Mouse (Mus musculus): Measurements from ENCODE around the gene Tmem120b. TPM values are rescaled to one million over a fixed set of nuclear protein-coding genes. Genes with fewer than 3 reads are reported as not detected.

The Tmem120b gene
- 13.0 and 14.0 TPM in 2 replicates for polyA plus RNA-seq (2014; fragmentation: Nextera tagmentation; extraction: Ambion mirVana)

DNA sequence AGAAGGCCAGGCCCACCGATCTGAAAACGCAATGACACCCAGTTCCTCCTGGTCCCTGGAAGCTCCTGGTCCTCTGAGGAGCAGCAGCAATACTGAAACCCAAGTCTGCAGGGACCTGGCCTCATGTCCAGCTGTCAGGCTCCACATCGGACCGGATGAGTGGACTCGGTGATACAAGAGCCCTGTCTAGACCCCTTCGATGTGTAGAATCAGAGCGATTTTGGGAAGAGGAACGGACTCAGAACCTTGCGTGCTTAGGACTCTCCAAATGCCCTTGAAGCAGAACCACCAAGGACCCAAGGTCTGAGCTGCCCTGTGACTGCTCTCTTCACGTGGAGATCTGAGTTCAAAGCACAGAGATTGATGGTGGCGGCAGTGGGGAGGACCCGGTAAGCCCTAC is at the start of gene Tmem120b:
Gene Tmem120b, plus strand, starts transcription at position 301 of the 400 bp plus-strand sequence.
- no peaks in the 10 kb centered on the region for H3K4me1 ChIP-seq (replicated peaks; ENCODE audit: control insufficient read depth, insufficient read depth, low read length)
- no peak within 1 kb of the TSS for H3K4me3 ChIP-seq (replicated peaks; ENCODE audit: low read length)
- whole genome bisulfite sequencing, result 87% methylated on average over 12 of the region's 12 CpGs
- ATAC-seq (ENCODE audit: low FRiP score) (no peak), DNase-seq (ENCODE audit: low spot score) (no peak)
- no peaks in the 10 kb centered on the region for H3K36me3 ChIP-seq (replicated peaks; ENCODE audit: control insufficient read depth, insufficient read depth)
- no peaks in the 10 kb centered on the region for H3K9me3 ChIP-seq (ENCODE audit: control insufficient read depth, low read length)
- no peak within 1 kb of the TSS for H3K27ac ChIP-seq
- H3K9ac ChIP-seq, result no peak within 1 kb of the TSS
- H3K4me2 ChIP-seq (replicated peaks), result no peak within 1 kb of the TSS
- no peaks in the 10 kb centered on the region for H3K27me3 ChIP-seq (ENCODE audit: control insufficient read depth, insufficient read depth, low read length)

DNA sequence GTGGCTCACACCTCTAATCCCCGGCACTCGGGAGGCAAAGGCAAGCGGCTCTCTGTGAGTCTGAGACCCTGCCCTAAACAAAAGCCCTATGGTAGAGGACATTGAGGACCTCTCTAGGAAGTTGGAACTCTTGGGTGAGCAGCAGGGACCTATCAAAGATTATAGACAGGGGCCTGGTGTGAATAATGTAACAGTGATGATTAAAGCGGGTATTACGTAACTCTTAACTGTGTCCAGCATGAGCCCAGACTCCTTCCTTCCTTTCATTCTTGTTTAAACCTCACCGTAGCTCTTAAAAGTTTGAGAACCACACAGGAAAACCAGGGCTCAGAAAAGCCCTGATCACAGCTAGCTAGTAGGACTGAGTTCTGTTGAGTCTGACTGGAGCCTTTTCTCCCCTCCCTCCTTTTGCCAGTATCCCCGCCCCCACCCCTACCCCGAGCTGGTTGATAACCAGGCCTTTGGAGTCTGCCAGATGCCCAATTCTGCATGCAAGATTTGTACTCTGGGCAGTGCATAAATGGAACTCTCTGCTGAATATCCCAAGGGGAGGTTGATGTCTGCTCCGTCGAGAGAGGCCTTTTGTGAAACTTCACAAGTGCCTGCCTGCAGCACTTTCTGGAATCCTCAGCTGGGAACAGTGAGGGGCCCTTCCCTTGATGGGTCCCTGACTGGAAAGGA is 48.7 kb upstream of the Tmem120b start:
- H3K4me2 ChIP-seq (replicated peaks), result no peak overlapping the region

DNA sequence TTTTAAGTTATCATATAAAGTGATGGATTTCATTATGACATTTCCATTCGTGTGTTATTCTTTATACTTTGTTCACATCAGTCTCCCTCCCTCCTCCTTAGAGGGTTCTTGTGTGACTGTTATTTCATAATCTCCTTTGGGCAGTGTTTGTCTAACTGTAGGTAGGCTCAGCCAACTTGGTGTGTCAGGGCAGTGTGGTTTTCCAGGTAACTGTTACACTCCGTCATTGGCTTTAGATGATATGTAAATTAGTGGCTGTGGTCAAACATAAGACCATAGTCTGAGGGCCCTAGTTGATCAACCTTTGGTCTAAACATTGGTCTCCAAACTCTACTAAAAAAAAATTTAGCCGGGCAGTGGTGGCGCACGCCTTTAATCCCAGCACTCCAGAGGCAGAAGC is 47.8 kb upstream of the Tmem120b start:
- DNase-seq (ENCODE audit: low spot score) (no peak), ATAC-seq (ENCODE audit: low FRiP score) (no peak)
- WGBS, result 91% methylated on average over 5 of the region's 5 CpGs
- Histone ChIP-seq H3K27me3 (ENCODE audit: control insufficient read depth, insufficient read depth, low read length) (no peaks in the 10 kb centered on the region), H3K4me3 (replicated peaks; ENCODE audit: low read length) (no peak overlapping the region), H3K27ac (peak overlapping the region; percentile 68), H3K36me3 (replicated peaks; ENCODE audit: control insufficient read depth, insufficient read depth) (no peaks in the 10 kb centered on the region), H3K4me1 (replicated peaks; ENCODE audit: control insufficient read depth, insufficient read depth, low read length) (peaks cover 23% of the 10 kb centered on the region), H3K4me2 (replicated peaks) (no peak overlapping the region), H3K9me3 (ENCODE audit: control insufficient read depth, low read length) (no peaks in the 10 kb centered on the region), H3K9ac (no peak overlapping the region)

More for the DNA sequence above, 48.7 kb upstream of the Tmem120b start:
- ATAC-seq (ENCODE audit: low FRiP score), result peak; percentile 35; the same call in 1 of the 2 replicates
- H3K27ac ChIP-seq, result peak overlapping the region; percentile 68
- peak; percentile 36 for DNase-seq (ENCODE audit: low spot score)
- H3K36me3 ChIP-seq (replicated peaks; ENCODE audit: control insufficient read depth, insufficient read depth), result no peaks in the 10 kb centered on the region
- no peak overlapping the region for H3K4me3 ChIP-seq (replicated peaks; ENCODE audit: low read length)
- peaks cover 24% of the 10 kb centered on the region for H3K4me1 ChIP-seq (replicated peaks; ENCODE audit: control insufficient read depth, insufficient read depth, low read length)
- no peaks in the 10 kb centered on the region for H3K27me3 ChIP-seq (ENCODE audit: control insufficient read depth, insufficient read depth, low read length)
- WGBS, result 46% methylated on average over 10 of the region's 10 CpGs
- no peaks in the 10 kb centered on the region for H3K9me3 ChIP-seq (ENCODE audit: control insufficient read depth, low read length)
- H3K9ac ChIP-seq, result no peak overlapping the region

DNA sequence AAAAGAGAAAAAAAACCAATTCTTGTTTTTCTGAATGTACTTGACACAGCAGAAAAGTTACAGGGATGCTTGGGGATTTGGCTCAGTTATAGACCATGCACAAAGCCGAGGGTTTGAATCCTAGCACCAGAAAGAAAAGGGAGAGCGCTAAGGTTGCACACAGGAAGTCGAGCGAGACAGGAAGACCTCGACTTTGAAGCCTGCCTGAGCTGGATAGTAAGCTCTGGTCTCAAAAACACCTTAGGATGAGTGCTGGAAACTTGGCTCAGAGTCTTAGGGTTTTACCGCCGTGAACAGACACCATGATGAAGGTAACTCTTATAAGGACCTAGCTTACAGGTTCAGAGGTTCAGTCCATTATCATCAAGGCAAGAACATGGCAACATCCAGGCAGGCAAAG is 46.8 kb upstream of the Tmem120b start:
- Histone ChIP-seq H3K27me3 (ENCODE audit: control insufficient read depth, insufficient read depth, low read length) (no peaks in the 10 kb centered on the region), H3K9me3 (ENCODE audit: control insufficient read depth, low read length) (no peaks in the 10 kb centered on the region), H3K4me1 (replicated peaks; ENCODE audit: control insufficient read depth, insufficient read depth, low read length) (peaks cover 14% of the 10 kb centered on the region), H3K36me3 (replicated peaks; ENCODE audit: control insufficient read depth, insufficient read depth) (no peaks in the 10 kb centered on the region), H3K4me2 (replicated peaks) (no peak overlapping the region), H3K9ac (no peak overlapping the region), H3K4me3 (replicated peaks; ENCODE audit: low read length) (no peak overlapping the region), H3K27ac (no peak overlapping the region)
- no peak for DNase-seq (ENCODE audit: low spot score)
- 93% methylated on average over 7 of the region's 7 CpGs for WGBS
- ATAC-seq (ENCODE audit: low FRiP score), result no peak

- Histone ChIP-seq H3K4me1 (replicated peaks; ENCODE audit: control insufficient read depth, insufficient read depth, low read length) (peaks cover 13% of the 10 kb centered on the region), H3K36me3 (replicated peaks; ENCODE audit: control insufficient read depth, insufficient read depth) (no peaks in the 10 kb centered on the region), H3K27ac (no peak overlapping the region), H3K27me3 (ENCODE audit: control insufficient read depth, insufficient read depth, low read length) (no peaks in the 10 kb centered on the region), H3K9me3 (ENCODE audit: control insufficient read depth, low read length) (no peaks in the 10 kb centered on the region), H3K9ac (no peak overlapping the region), H3K4me2 (replicated peaks) (no peak overlapping the region), H3K4me3 (replicated peaks; ENCODE audit: low read length) (no peak overlapping the region)
- 86% methylated on average over 6 of the region's 6 CpGs for WGBS
- no peak for DNase-seq (ENCODE audit: low spot score)
- ATAC-seq (ENCODE audit: low FRiP score), result no peak
These were observed 45.2 kb upstream of the Tmem120b start for GRCm38 (mm10) chr5:123023049-123023448.

GRCm38 (mm10) chr5:123024312-123024711 is 43.9 kb upstream of the Tmem120b start:
- H3K27ac ChIP-seq, result no peak overlapping the region
- no peak overlapping the region for H3K4me3 ChIP-seq (replicated peaks; ENCODE audit: low read length)
- no peak overlapping the region for H3K4me2 ChIP-seq (replicated peaks)
- H3K4me1 ChIP-seq (replicated peaks; ENCODE audit: control insufficient read depth, insufficient read depth, low read length), result 0 out of 2 replicates have a peak, but pooled peaks cover under 1% of the 10 kb centered on the region
- no peaks in the 10 kb centered on the region for H3K9me3 ChIP-seq (ENCODE audit: control insufficient read depth, low read length)
- H3K36me3 ChIP-seq (replicated peaks; ENCODE audit: control insufficient read depth, insufficient read depth), result 0 out of 2 replicates have a peak, but pooled peaks cover 3% of the 10 kb centered on the region
- H3K9ac ChIP-seq, result no peak overlapping the region
- no peaks in the 10 kb centered on the region for H3K27me3 ChIP-seq (ENCODE audit: control insufficient read depth, insufficient read depth, low read length)
- no peak for DNase-seq (ENCODE audit: low spot score)
- 96% methylated on average over 6 of the region's 6 CpGs for WGBS
- no peak for ATAC-seq (ENCODE audit: low FRiP score)

GRCm38 (mm10) chr5:123024965-123025573 is 43.1 kb upstream of the Tmem120b start:
- no peak for DNase-seq (ENCODE audit: low spot score)

GRCm38 (mm10) chr5:123026414-123026813 is 41.8 kb upstream of the Tmem120b start:
- H3K4me2 ChIP-seq (replicated peaks), result no peak overlapping the region
- no peaks in the 10 kb centered on the region for H3K4me1 ChIP-seq (replicated peaks; ENCODE audit: control insufficient read depth, insufficient read depth, low read length)
- H3K36me3 ChIP-seq (replicated peaks; ENCODE audit: control insufficient read depth, insufficient read depth), result peaks cover 16% of the 10 kb centered on the region
- no peak for DNase-seq (ENCODE audit: low spot score)
- H3K4me3 ChIP-seq (replicated peaks; ENCODE audit: low read length), result no peak overlapping the region
- H3K27me3 ChIP-seq (ENCODE audit: control insufficient read depth, insufficient read depth, low read length), result no peaks in the 10 kb centered on the region
- no peak overlapping the region for H3K9ac ChIP-seq
- no peak for ATAC-seq (ENCODE audit: low FRiP score)
- WGBS, result 68% methylated on average over 6 of the region's 6 CpGs
- H3K27ac ChIP-seq, result no peak overlapping the region
- no peaks in the 10 kb centered on the region for H3K9me3 ChIP-seq (ENCODE audit: control insufficient read depth, low read length)

More at GRCm38 (mm10) chr5:123024965-123025573, 43.1 kb upstream of the Tmem120b start:
- H3K27ac ChIP-seq, result no peak overlapping the region
- no peak overlapping the region for H3K4me3 ChIP-seq (replicated peaks; ENCODE audit: low read length)
- 0 out of 2 replicates have a peak, but pooled peaks cover 11% of the 10 kb centered on the region for H3K36me3 ChIP-seq (replicated peaks; ENCODE audit: control insufficient read depth, insufficient read depth)
- H3K9ac ChIP-seq, result no peak overlapping the region
- no peak for ATAC-seq (ENCODE audit: low FRiP score)
- no peaks in the 10 kb centered on the region for H3K9me3 ChIP-seq (ENCODE audit: control insufficient read depth, low read length)
- WGBS, result 81% methylated on average over 9 of the region's 9 CpGs
- no peaks in the 10 kb centered on the region for H3K27me3 ChIP-seq (ENCODE audit: control insufficient read depth, insufficient read depth, low read length)
- no peaks in the 10 kb centered on the region for H3K4me1 ChIP-seq (replicated peaks; ENCODE audit: control insufficient read depth, insufficient read depth, low read length)
- H3K4me2 ChIP-seq (replicated peaks), result no peak overlapping the region

GRCm38 (mm10) chr5:123027436-123027835 is 40.8 kb upstream of the Tmem120b start:
- H3K4me1 ChIP-seq (replicated peaks; ENCODE audit: control insufficient read depth, insufficient read depth, low read length), result no peaks in the 10 kb centered on the region
- no peak overlapping the region for H3K4me2 ChIP-seq (replicated peaks)
- H3K36me3 ChIP-seq (replicated peaks; ENCODE audit: control insufficient read depth, insufficient read depth), result peaks cover 16% of the 10 kb centered on the region
- no peaks in the 10 kb centered on the region for H3K27me3 ChIP-seq (ENCODE audit: control insufficient read depth, insufficient read depth, low read length)
- ATAC-seq (ENCODE audit: low FRiP score), result no peak
- H3K27ac ChIP-seq, result no peak overlapping the region
- WGBS, result 72% methylated on average over 6 of the region's 6 CpGs
- no peaks in the 10 kb centered on the region for H3K9me3 ChIP-seq (ENCODE audit: control insufficient read depth, low read length)
- no peak overlapping the region for H3K9ac ChIP-seq
- no peak for DNase-seq (ENCODE audit: low spot score)
- no peak overlapping the region for H3K4me3 ChIP-seq (replicated peaks; ENCODE audit: low read length)

Data from hindbrain, embryonic 14.5 days (tissue).